Mouse (Mus musculus): ENCODE measurements around the gene Ldlrad3.

The Ldlrad3 gene

GRCm38 (mm10) chr2:101907386-101908022 lies 278.7 kb downstream of the Ldlrad3 start:
- no peak for DNase-seq (ENCODE audit: low read depth in 1 of 2, low spot score in 2 of 2)

- no peak for DNase-seq (ENCODE audit: low read depth in 1 of 2, low spot score in 2 of 2)
Observed at GRCm38 (mm10) chr2:101906379-101906690, 279.9 kb downstream of the Ldlrad3 start.

- DNase-seq (ENCODE audit: low read depth in 1 of 2, low spot score in 2 of 2): peak in 1 of 2 experiments; percentile 38
Observed at GRCm38 (mm10) chr2:101905534-101906378, 280.4 kb downstream of the Ldlrad3 start.

GRCm38 (mm10) chr2:101902196-101902595 lies 284.0 kb downstream of the Ldlrad3 start:
- DNase-seq (ENCODE audit: low read depth in 1 of 2, low spot score in 2 of 2): no peak
